Mouse (Mus musculus) small intestine, adult 2 months (tissue): ENCODE data around the gene Mettl1.

Experiments
- CTCF ChIP-seq: fragments of 200-500 bp; IDR thresholded peaks from 2 replicates; pipeline ENCODE4 v1.5.1; 2012; ENCODE audit warnings: low read depth, mild to moderate bottlenecking, control low read depth, inconsistent platforms, low read length, moderate library complexity, mixed read lengths; ENCODE audit not compliant: insufficient replicate concordance, insufficient read length; ENCODE audit errors: extremely low read depth
- POLR2A ChIP-seq: fragments of 200-500 bp; IDR thresholded peaks from 2 replicates; pipeline ENCODE4 v1.6.1; 2012; ENCODE audit warnings: low read depth, mild to moderate bottlenecking, control low read depth, inconsistent platforms, low read length, moderate library complexity

DNA sequence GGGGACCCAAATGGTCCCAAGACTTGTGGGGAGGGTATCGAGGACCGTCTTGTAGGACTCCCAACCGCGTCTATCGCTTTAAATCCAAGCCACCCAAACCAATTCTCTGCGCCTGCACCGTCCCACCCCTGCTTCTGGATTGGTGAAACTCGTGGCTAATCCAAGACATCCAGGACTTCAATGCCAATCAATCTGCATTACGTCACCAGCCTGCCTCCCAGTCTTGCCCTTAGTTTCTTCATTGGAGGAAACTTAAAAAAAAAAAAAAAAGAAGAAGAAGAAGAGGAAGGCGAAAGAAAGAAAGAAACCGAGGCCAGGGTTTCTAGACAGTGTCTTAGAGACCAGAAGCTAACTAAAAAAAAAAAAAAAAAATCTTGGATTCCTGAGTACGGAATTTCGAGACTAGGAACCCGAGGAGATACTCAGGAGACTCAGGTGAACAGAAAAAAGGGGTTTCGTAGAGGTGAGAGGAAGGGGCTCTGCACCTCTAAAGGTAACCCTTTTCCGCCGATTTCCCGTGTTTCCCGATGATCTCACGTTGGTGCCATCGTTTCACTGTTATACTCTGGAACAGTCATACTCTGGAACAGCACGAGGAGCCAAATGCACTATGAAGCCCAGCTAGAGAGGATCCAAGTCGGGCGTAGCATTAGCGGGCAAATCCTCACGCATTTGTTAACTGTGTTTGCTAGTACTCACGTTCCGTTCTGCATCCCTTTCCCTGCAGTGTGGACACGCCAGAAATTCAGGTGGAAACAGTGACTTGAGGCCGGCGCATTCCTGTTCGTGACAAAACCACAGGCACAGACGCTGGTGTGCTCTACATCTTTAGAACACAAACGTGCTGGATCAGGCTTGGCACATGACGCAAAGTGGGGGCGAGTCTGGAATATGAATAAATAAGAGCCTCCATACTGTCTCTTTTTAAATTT, 29.2 kb downstream of the Mettl1 start, which contains the start of gene Tspan31:
- TF ChIP-seq POLR2A (peak; percentile 78; the same call in 1 of the 2 replicates), CTCF (no peak)
